Mouse (Mus musculus) neutrophil, adult 5-6 weeks (primary cell): ENCODE data around the gene Tnfsfm13. TPM values are rescaled to one million over a fixed set of nuclear protein-coding genes. Genes with fewer than 3 reads are reported as not detected.
"Not testable (repeated sequence)": the region's sequence is repeated elsewhere in the genome, so short reads cannot be mapped to it uniquely, and the experiment has no call there.

Experiments used
- ATAC-seq: fragments of 151-379, 151-347 bp; 2 replicates; pipeline ENCODE4 v1.8.0; 2017; ENCODE audit warnings: mild to moderate bottlenecking, moderate TSS enrichment; ENCODE audit not compliant: insufficient number of reproducible peaks, poor library complexity, low FRiP score, severe bottlenecking; ENCODE audit errors: extremely low read depth
- total RNA-seq: library from RNA; stranded (forward); fragments of 200-1000 nt; gene quantifications from 2 replicates; pipeline ENCODE4 v1.2.3, GENCODE M21; 2017

Gene Tnfsfm13
- total RNA-seq, 1 experiment from 2014 or later = 0.58 TPM

GRCm38 (mm10) chr11:69707480-69707847 lies 11.6 kb upstream of the Tnfsfm13 start:
- no peak for ATAC-seq

DNA sequence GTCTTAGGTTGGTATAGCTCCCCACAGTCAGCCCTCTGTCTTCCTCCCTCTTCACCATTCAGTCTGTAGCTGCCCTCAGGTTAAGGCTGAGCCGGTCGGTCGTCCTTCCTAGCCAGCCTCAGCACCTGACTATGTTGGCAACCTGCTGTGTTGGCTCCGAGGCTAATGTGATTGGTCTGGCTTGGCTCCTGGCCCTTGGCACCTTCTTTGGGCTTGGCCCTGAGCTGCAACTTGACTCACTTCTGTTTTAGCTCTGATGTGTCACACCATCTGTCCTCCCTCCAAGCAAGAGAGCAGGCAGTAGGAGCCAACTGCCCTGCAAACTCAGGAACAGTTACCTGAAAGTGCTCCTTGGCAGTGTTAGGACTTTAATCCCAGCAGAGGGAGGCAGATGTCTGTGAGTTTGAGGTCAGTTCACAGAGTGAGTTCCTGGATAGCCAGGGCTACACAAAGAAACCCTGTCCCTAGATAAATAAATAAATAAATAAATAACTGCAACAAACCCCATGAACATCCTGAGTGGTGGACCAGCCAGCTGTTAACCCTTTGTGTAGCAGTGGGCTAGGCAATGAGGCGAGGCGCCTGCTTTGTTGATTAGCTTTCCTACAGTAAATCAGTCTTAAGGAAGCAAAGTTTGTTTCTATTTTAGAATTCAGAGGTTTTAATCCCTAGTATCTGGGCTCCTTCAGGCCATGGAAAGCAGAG lies 11.0 kb upstream of the Tnfsfm13 start:
- no peak for ATAC-seq

GRCm38 (mm10) chr11:69704613-69705010 lies 8.7 kb upstream of the Tnfsfm13 start:
- ATAC-seq = no peak

- ATAC-seq = no peak
Observed at GRCm38 (mm10) chr11:69703814-69704612, 8.1 kb upstream of the Tnfsfm13 start.

GRCm38 (mm10) chr11:69703381-69703780 lies 7.5 kb upstream of the Tnfsfm13 start:
- not testable (repeated sequence) for ATAC-seq

DNA sequence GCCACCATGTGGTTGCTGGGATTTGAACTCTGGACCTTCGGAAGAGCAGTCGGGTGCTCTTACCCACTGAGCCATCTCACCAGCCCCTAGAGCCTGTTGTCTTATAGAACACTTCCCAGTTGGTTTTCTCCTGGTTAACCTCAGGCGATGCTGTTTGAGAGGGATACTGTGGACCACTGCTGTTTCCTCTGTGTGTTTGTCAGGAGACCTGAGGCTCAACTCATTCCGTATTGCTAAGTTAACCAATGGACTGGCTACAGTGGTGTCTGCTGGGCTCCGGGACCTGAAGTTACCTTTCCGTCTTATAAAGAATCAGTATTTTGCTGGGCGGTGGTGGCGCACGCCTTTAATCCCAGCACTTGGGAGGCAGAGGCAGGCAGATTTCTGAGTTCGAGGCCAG lies 7.0 kb upstream of the Tnfsfm13 start:
- not testable (repeated sequence) for ATAC-seq

GRCm38 (mm10) chr11:69699595-69699994 lies 3.7 kb upstream of the Tnfsfm13 start:
- no peak for ATAC-seq

GRCm38 (mm10) chr11:69698574-69698973 lies 2.7 kb upstream of the Tnfsfm13 start:
- no peak for ATAC-seq

DNA sequence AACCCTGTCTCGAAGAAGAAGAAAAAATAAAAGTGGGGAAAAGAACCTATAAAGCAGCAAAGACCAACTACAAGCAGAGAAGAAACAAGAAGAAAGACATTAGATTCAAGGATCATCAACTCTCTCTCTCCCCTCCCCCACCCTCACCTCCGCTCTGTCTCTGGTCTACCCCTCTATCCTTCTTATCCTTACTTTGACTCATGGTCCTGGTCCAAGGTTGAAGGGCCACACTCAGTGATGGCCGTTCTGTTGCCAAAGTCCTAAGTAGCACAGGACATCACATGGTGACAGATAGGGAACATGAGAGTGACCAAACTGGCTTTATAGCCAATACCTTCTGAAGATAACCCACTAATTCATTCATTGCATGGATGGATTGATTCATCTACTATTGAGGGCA lies 1.5 kb upstream of the Tnfsfm13 start:
- no peak for ATAC-seq

DNA sequence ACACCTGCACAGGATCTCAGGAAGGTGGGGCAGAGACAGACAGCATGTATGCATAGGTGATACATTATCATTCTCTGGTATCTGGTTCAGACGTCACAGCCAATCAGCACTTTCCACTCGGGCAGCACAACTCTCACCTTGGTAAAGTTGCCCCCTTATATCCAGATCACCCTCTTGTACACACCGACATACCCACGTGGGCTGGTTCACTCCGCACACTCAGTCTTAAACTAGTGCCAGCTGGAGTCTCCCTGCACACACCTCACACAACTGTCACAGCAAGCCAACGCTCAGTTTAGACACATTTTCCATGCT lies 895 bp downstream of the Tnfsfm13 start:
- no peak for ATAC-seq

DNA sequence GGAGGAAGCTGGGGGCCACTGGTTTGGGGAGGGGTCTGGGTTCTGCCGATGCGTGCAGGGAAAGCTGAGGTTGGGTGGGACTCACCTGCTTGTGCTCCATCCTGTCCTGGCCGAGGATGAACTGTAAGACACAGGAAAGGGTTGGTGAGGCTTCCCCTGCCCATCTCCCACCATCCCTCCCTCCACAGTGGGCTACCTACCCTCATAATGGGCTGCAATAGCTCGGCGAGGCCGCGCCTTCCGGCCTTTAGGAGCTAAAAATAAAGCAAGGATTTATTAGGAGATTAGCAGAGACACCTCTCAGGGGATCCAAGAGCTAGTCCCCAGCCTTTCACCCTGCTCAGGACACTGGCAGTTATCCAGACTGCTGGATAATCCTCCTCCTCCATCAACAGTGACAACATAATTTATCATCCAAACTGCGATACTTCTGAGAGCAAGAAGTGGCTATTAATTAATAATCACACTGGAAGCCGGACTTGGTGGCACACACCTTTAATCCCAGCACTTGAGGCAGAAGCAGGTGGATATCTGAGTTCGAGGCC lies 2.4 kb downstream of the Tnfsfm13 start:
- no peak for ATAC-seq

GRCm38 (mm10) chr11:69692863-69693262 lies 3.0 kb downstream of the Tnfsfm13 start:
- ATAC-seq = no peak

GRCm38 (mm10) chr11:69692196-69692811 lies 3.6 kb downstream of the Tnfsfm13 start:
- ATAC-seq = no peak

GRCm38 (mm10) chr11:69689891-69690290 lies 6.0 kb downstream of the Tnfsfm13 start:
- no peak for ATAC-seq

- no peak for ATAC-seq
Observed at GRCm38 (mm10) chr11:69687061-69687460, 8.8 kb downstream of the Tnfsfm13 start.

- no peak for ATAC-seq
Observed at GRCm38 (mm10) chr11:69686377-69686776, 9.5 kb downstream of the Tnfsfm13 start.

DNA sequence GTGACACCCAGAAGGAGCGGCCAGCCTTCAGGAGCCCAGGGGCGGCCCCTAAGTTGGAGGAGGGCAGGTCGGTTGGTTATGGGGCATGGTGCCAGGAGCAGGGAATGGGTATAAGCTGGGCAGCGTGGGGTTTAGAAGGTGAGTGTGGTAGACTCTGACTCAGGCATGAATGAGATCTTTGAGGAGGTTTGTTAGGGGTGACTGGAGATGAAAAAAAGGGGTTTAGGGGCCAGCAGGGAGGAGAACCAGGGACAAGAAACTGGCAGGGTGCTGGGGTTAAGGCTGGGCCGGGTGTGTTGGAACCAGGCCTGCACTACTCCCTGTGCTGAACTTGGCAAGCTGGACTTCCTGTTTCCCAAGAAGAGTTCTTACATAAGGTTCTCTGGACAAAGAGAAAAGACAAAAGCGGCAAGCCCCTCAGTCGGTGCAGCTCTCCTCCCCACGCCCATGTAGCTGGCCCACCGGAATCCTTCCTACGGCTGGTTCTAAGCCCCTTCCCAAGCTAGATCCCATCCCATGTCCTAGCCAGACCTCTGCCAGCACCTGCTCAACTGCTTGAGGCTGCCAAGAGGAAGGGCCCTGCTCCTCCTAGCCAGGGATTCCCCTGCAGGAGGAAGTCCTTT lies 10.3 kb downstream of the Tnfsfm13 start, which contains the start of gene Tnfsf13:
TSS of gene Tnfsf13 (minus strand) at position 259 of the 623 bp plus-strand sequence.
- no peak for ATAC-seq

- no peak for ATAC-seq
Observed at GRCm38 (mm10) chr11:69684936-69685335, 11.0 kb downstream of the Tnfsfm13 start.

DNA sequence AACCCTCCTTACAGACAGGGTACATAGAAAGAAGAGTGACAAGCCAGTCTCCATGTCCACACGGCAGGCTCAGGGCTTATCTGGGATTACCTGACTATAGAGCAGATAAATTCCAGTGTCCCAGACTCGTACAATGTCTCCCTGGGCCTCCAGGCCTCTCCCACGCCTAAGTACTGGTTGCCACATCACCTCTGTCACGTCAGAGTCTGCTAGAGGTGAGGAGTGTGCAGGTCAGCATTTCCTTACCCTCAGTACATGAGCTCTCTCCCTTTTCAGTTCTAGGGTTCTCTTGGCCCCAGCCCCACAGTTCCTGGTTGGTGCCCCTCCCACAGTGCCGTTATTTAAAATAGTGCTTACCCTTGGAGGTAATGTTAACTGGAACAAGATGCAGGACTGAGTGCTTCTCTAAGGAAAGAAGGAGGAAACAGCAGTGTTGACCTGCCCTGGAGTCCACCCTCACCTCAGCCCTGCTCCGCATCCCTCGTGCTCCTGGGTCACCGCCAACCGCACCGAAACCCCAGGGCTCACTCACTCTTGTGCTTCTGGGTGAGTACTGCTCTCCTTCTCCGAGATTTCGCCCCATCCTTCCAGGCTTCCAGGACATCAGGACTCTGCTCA lies 11.7 kb downstream of the Tnfsfm13 start:
- ATAC-seq = no peak
